23 mouse cellular contexts compared by ENCODE assay signal in the genomic region with DNA sequence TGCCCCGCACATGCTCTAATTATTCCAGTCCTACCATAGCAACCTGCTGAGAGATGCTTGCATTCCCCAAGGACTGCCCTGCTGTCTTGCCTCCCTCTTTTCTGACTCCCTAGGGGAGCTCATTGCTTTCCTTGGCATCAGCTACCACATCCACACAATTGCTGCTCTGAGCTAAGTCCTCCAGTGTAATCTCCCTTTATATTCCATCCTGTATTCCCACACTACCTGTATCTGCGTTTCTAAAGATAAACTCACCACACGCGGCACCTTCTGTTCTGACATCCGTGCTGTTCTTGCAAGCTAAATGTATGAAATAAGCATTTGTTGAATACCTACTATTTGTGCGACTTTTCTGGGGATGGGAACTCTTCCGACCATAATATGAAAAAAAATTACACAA.
A peak's percentile ranks its signal among the peaks of the same experiment; 100 is the strongest.
DNase-seq lines count a peak whose midpoint lies in the region; ATAC-seq lines count a peak whose summit lies in the region.
"Had no signal": no experiment of that assay in that cellular context is flagged by ENCODE, and none has a peak within 500 bp of the region (broad histone marks: within the 10 kb centered on the region; RNA-seq: fewer than 3 reads in every experiment).

No protein-coding gene starts in this region.

- no peaks in the 10 kb centered on the region for H3K27me3 ChIP-seq in megakaryocyte, embryonic 14.5 days (replicated peaks)
- H3K27me3 ChIP-seq: CH12.LX, Patski had no signal

- peak; percentile 55; the same call in 1 of the 2 replicates for ATAC-seq in frontal cortex, adult (ENCODE audit: low TSS enrichment)
- no peak for ATAC-seq in megakaryocyte, adult 5-6 weeks (ENCODE audit: poor library complexity, severe bottlenecking)
- ATAC-seq: activated CD4-positive, CD25-positive, alpha-beta regulatory T cell, adult 4 months; CD4-positive, CD25-positive, alpha-beta regulatory T cell, adult 4 months; Patski had no signal

- no peaks in the 10 kb centered on the region for H3K36me3 ChIP-seq in megakaryocyte, embryonic 14.5 days (replicated peaks; ENCODE audit: low read length)
- H3K36me3 ChIP-seq: G1E had no signal

- no peak for DNase-seq in frontal cortex, postnatal 10 days (ENCODE audit: low spot score in 2 of 2)
- DNase-seq in layer of hippocampus, adult 9-11 months: peak; percentile 29
- no peak for DNase-seq in layer of hippocampus, postnatal 25 days (ENCODE audit: extremely low spot score in 1 of 2, low spot score in 1 of 2)
- peak; percentile 51 for DNase-seq in brain, adult 2 months (ENCODE audit: low read depth, low spot score)
- DNase-seq in frontal cortex, adult 2 months (ENCODE audit: extremely low spot score in 1 of 2, low spot score in 1 of 2): no peak
- DNase-seq: adrenal gland, adult 2 months; adrenal gland, adult 8-10 months; adrenal gland, postnatal 10 days; adrenal gland, postnatal 14 days; adrenal gland, postnatal 25 days; adrenal gland, postnatal 36 days; B cell, adult 2 months; cerebellum, adult 11 months; cerebellum, adult 11-12 months; cerebellum, adult 18-20 months had no signal

- H3K4me1 ChIP-seq in megakaryocyte, embryonic 14.5 days: no peaks in the 10 kb centered on the region

- peaks cover 58% of the 10 kb centered on the region for H3K9me3 ChIP-seq in megakaryocyte, embryonic 14.5 days

- peak overlapping the region; percentile 64 for H3K4me3 ChIP-seq in megakaryocyte, embryonic 14.5 days (replicated peaks)

Comparison
In these comparisons a context has a peak if more than half of its experiments do, and no peak if none do; other contexts are left out.
1. DNase-seq: peak in layer of hippocampus, adult 9-11 months (single experiment) and brain, adult 2 months (single experiment); none in frontal cortex, postnatal 10 days (0 of 2), layer of hippocampus, postnatal 25 days (0 of 2) and frontal cortex, adult 2 months (0 of 2).